31 mouse cellular contexts compared by ENCODE assay signal in genomic region chr7:135556663-135557402, GRCm38 (mm10). TPM values are rescaled to one million over a fixed set of nuclear protein-coding genes. Genes with fewer than 3 reads are reported as not detected.
DNase-seq lines count a peak whose midpoint lies in the region; ATAC-seq lines count a peak whose summit lies in the region.
"Had no signal": no experiment of that assay in that cellular context is flagged by ENCODE, and none has a peak within 500 bp of the region (broad histone marks: within the 10 kb centered on the region; RNA-seq: fewer than 3 reads in every experiment).

No protein-coding gene starts in this region.

- no peak for DNase-seq in liver, embryonic 13.5 days
- DNase-seq in left cerebral cortex, adult 11 months (ENCODE audit: low spot score), result no peak
- DNase-seq in kidney, adult 8-10 months, result no peak
- DNase-seq: adrenal gland, adult 8-10 months; adrenal gland, postnatal 25 days; B cell, adult 2 months; cerebellum, adult 18-20 months; cerebellum, adult 9-10 months; cerebellum, postnatal 14 days; forebrain, postnatal 0 days; gastrocnemius, adult 2 months; gastrocnemius, postnatal 14 days had no signal

- H3K9ac ChIP-seq in liver, embryonic 13.5 days, result no peak overlapping the region
- no peak overlapping the region for H3K9ac ChIP-seq in liver, embryonic 12.5 days
- H3K9ac ChIP-seq in kidney, embryonic 15.5 days, result no peak overlapping the region
- H3K9ac ChIP-seq: embryonic facial prominence, embryonic 12.5 days; embryonic facial prominence, embryonic 15.5 days; forebrain, postnatal 0 days; hindbrain, embryonic 14.5 days had no signal

- no peak overlapping the region for H3K27ac ChIP-seq in liver, embryonic 13.5 days
- H3K27ac ChIP-seq in liver, embryonic 12.5 days, result no peak overlapping the region
- H3K27ac ChIP-seq in kidney, embryonic 15.5 days, result no peak overlapping the region
- H3K27ac ChIP-seq: embryonic facial prominence, embryonic 12.5 days; embryonic facial prominence, embryonic 15.5 days; gastrocnemius, adult 2 months; hindbrain, embryonic 14.5 days; hindbrain, postnatal 0 days had no signal

- H3K36me3 ChIP-seq in liver, embryonic 13.5 days, result no peaks in the 10 kb centered on the region
- H3K36me3 ChIP-seq in liver, embryonic 12.5 days, result no peaks in the 10 kb centered on the region
- no peaks in the 10 kb centered on the region for H3K36me3 ChIP-seq in kidney, embryonic 15.5 days
- H3K36me3 ChIP-seq: embryonic facial prominence, embryonic 12.5 days; embryonic facial prominence, embryonic 15.5 days had no signal

- H3K4me1 ChIP-seq in liver, embryonic 13.5 days (replicated peaks), result peaks cover 10% of the 10 kb centered on the region
- peaks cover 18% of the 10 kb centered on the region; the same call in 1 of the 2 replicates for H3K4me1 ChIP-seq in liver, embryonic 12.5 days
- H3K4me1 ChIP-seq in kidney, embryonic 15.5 days, result no peaks in the 10 kb centered on the region
- H3K4me1 ChIP-seq: embryonic facial prominence, embryonic 12.5 days; embryonic facial prominence, embryonic 15.5 days had no signal

- WGBS in liver, embryonic 13.5 days (ENCODE audit: insufficient replicate concordance), result 47% methylated on average over 3 of the region's 3 CpGs
- WGBS in liver, embryonic 12.5 days (ENCODE audit: insufficient replicate concordance), result 51% methylated on average over 3 of the region's 3 CpGs
- 80% methylated on average over 3 of the region's 3 CpGs for WGBS in kidney, embryonic 15.5 days

- peak; percentile 15; the same call in 1 of the 2 replicates for ATAC-seq in liver, embryonic 13.5 days (ENCODE audit: low read depth)
- no peak for ATAC-seq in liver, embryonic 12.5 days
- ATAC-seq in common myeloid progenitor, adult 5-6 weeks (replicated peaks; ENCODE audit: low read depth, poor library complexity, severe bottlenecking), result peak; percentile 57
- peak; percentile 69 for ATAC-seq in megakaryocyte, adult 5-6 weeks (ENCODE audit: poor library complexity, severe bottlenecking)
- peak; percentile 65 for ATAC-seq in monocyte, adult 5-6 weeks (replicated peaks; ENCODE audit: insufficient number of reproducible peaks, low FRiP score, low TSS enrichment, poor library complexity, severe bottlenecking)
- ATAC-seq in kidney, embryonic 15.5 days (replicated peaks; ENCODE audit: low FRiP score), result no peak
- ATAC-seq: activated CD4-positive, CD25-positive, alpha-beta regulatory T cell, adult 4 months; forebrain, embryonic 14.5 days; forebrain, postnatal 0 days; hindbrain, postnatal 0 days; inflammation-experienced regulatory T-cells, adult 6 months had no signal

- H3K4me3 ChIP-seq in liver, embryonic 13.5 days (replicated peaks), result no peak overlapping the region
- H3K4me3 ChIP-seq in liver, embryonic 12.5 days, result no peak overlapping the region
- H3K4me3 ChIP-seq in kidney, embryonic 15.5 days (replicated peaks), result no peak overlapping the region
- H3K4me3 ChIP-seq: embryonic facial prominence, embryonic 12.5 days; embryonic facial prominence, embryonic 15.5 days; gastrocnemius, adult 2 months had no signal

- H3K27me3 ChIP-seq in liver, embryonic 13.5 days, result no peaks in the 10 kb centered on the region
- no peaks in the 10 kb centered on the region for H3K27me3 ChIP-seq in liver, embryonic 12.5 days (replicated peaks)
- no peaks in the 10 kb centered on the region for H3K27me3 ChIP-seq in kidney, embryonic 15.5 days
- H3K27me3 ChIP-seq: embryonic facial prominence, embryonic 12.5 days had no signal

- no peak overlapping the region for H3K4me2 ChIP-seq in liver, embryonic 13.5 days
- H3K4me2 ChIP-seq in liver, embryonic 12.5 days, result no peak overlapping the region
- H3K4me2 ChIP-seq in kidney, embryonic 15.5 days, result no peak overlapping the region
- H3K4me2 ChIP-seq: embryonic facial prominence, embryonic 12.5 days; embryonic facial prominence, embryonic 15.5 days; heart, embryonic 11.5 days; hindbrain, embryonic 14.5 days had no signal

- H3K9me3 ChIP-seq in liver, embryonic 13.5 days (replicated peaks), result no peaks in the 10 kb centered on the region
- no peaks in the 10 kb centered on the region for H3K9me3 ChIP-seq in liver, embryonic 12.5 days (replicated peaks)
- H3K9me3 ChIP-seq in kidney, embryonic 15.5 days (replicated peaks), result no peaks in the 10 kb centered on the region
- H3K9me3 ChIP-seq: embryonic facial prominence, embryonic 12.5 days; embryonic facial prominence, embryonic 15.5 days had no signal

RNA-seq across cellular contexts. Expression of gene Ptpre, which starts 19.6 kb away (rescaled TPM):
- 2.5 and 2.8 TPM in 2 replicates for polyA plus RNA-seq in liver, embryonic 13.5 days (2015; fragmentation: Nextera tagmentation; extraction: Ambion mirVana)
- 4.6 and 6.0 TPM in 2 replicates for polyA plus RNA-seq in liver, embryonic 12.5 days (2016; fragmentation: Nextera tagmentation; extraction: Ambion mirVana)
- total RNA-seq in common myeloid progenitor, adult 5-6 weeks (2017), result 80.7 and 86.9 TPM in 2 replicates
- 86.4 and 88.1 TPM in 2 replicates for total RNA-seq in megakaryocyte, adult 5-6 weeks (2015)
- total RNA-seq in megakaryocyte, adult 5-6 weeks (2017), result 83.6 and 93.5 TPM in 2 replicates
- 157 to 186 TPM (median 183 TPM) in 3 replicates for total RNA-seq in monocyte, adult 5-6 weeks (2017)
- 1.6 TPM in 2 replicates for polyA plus RNA-seq in kidney, embryonic 15.5 days (2015; fragmentation: Nextera tagmentation; extraction: Ambion mirVana)

RNA-seq across cellular contexts. Expression of gene Clrn3, which starts 28.4 kb away (rescaled TPM):
- not detected in 2 replicates for polyA plus RNA-seq in liver, embryonic 13.5 days (2015; fragmentation: Nextera tagmentation; extraction: Ambion mirVana)
- not detected in 2 replicates for polyA plus RNA-seq in liver, embryonic 12.5 days (2016; fragmentation: Nextera tagmentation; extraction: Ambion mirVana)
- total RNA-seq in common myeloid progenitor, adult 5-6 weeks (2017), result not detected in 2 replicates
- not detected in 2 replicates for total RNA-seq in megakaryocyte, adult 5-6 weeks (2015)
- 0.28 TPM in 1 of 2 replicates, not detected in the other for total RNA-seq in megakaryocyte, adult 5-6 weeks (2017)
- total RNA-seq in monocyte, adult 5-6 weeks (2017), result not detected in 3 replicates
- 8.9 and 9.4 TPM in 2 replicates for polyA plus RNA-seq in kidney, embryonic 15.5 days (2015; fragmentation: Nextera tagmentation; extraction: Ambion mirVana)
- total RNA-seq: adrenal gland, adult 8-10 months; adrenal gland, postnatal 25 days; gastrocnemius, adult 2 months; gastrocnemius, postnatal 14 days; heart, postnatal 25 days; hindbrain, postnatal 0 days had no signal
- polyA plus RNA-seq: activated CD4-positive, CD25-positive, alpha-beta regulatory T cell, adult 4 months; embryonic facial prominence, embryonic 12.5 days; embryonic facial prominence, embryonic 15.5 days; forebrain, embryonic 11.5 days; forebrain, embryonic 14.5 days; forebrain, postnatal 0 days; frontal cortex, adult 2 months; heart, embryonic 11.5 days; heart, embryonic 14.5 days; heart, postnatal 0 days; hindbrain, embryonic 11.5 days; hindbrain, embryonic 14.5 days; hindbrain, postnatal 0 days; inflammation-experienced regulatory T-cells, adult 6 months had no signal

Comparison
In these comparisons a context has a peak if more than half of its experiments do, and no peak if none do; other contexts are left out.
1. ATAC-seq: peak in liver, embryonic 13.5 days (single experiment), common myeloid progenitor, adult 5-6 weeks (single experiment), megakaryocyte, adult 5-6 weeks (single experiment) and monocyte, adult 5-6 weeks (single experiment); none in liver, embryonic 12.5 days (single experiment) and kidney, embryonic 15.5 days (single experiment).